Mouse (Mus musculus): ENCODE data around the gene Hap1.
"Not testable (repeated sequence)": the region's sequence is repeated elsewhere in the genome, so short reads cannot be mapped to it uniquely, and the experiment has no call there.

DNA sequence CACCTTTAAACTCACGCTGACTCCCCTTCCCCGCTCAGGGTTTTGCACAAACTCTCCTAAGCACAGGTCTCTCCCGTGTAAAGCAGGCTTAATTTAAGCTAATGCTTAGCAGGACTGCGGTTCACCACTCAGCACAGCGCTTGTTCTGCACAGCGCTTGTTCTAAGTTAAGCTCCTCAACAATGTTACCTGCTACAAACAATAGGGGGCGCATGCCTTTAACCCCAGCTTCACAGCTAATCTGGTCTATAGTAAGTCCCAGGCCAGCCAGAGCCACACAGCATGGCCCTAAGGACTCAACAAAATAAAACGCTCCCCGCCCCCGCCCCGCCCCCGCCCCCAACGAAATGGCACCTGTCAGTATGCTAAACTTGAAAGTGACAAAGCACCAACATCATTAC lies 5.1 kb upstream of the Hap1 start:
- not testable (repeated sequence) for TF ChIP-seq CTCF (IDR thresholded peaks at IDR 0.05; ENCODE audit: borderline replicate concordance, insufficient read depth, low read length); POLR2A (IDR thresholded peaks at IDR 0.05; ENCODE audit: low read depth, low read length)
